ENCODE assay signal across 9 mouse cellular contexts in genomic region chr8:122181414-122181813, GRCm38 (mm10).
A peak's percentile ranks its signal among the peaks of the same experiment; 100 is the strongest.
DNase-seq lines count a peak whose midpoint lies in the region; ATAC-seq and TF ChIP-seq lines count a peak whose summit lies in the region.
"Had no signal": no experiment of that assay in that cellular context is flagged by ENCODE, and none has a peak within 500 bp of the region (broad histone marks: within the 10 kb centered on the region; RNA-seq: fewer than 3 reads in every experiment).

No protein-coding gene starts in this region.

- H3K27ac ChIP-seq in liver, postnatal 0 days (ENCODE audit: low read depth): no peak overlapping the region
- no peak overlapping the region for H3K27ac ChIP-seq in neural tube, embryonic 12.5 days
- no peak overlapping the region for H3K27ac ChIP-seq in forebrain, postnatal 0 days (ENCODE audit: low read depth, low read length)
- H3K27ac ChIP-seq: limb, embryonic 12.5 days had no signal

- H3K4me3 ChIP-seq in liver, postnatal 0 days (ENCODE audit: low read depth, low read length): no peak overlapping the region
- no peak overlapping the region for H3K4me3 ChIP-seq in neural tube, embryonic 12.5 days
- no peak overlapping the region for H3K4me3 ChIP-seq in forebrain, postnatal 0 days (ENCODE audit: low read depth, low read length)
- H3K4me3 ChIP-seq: limb, embryonic 12.5 days had no signal

- H3K4me2 ChIP-seq in liver, postnatal 0 days (ENCODE audit: low read depth, low read length): no peak overlapping the region
- no peak overlapping the region for H3K4me2 ChIP-seq in neural tube, embryonic 12.5 days (replicated peaks)
- H3K4me2 ChIP-seq in forebrain, postnatal 0 days (ENCODE audit: low read depth): no peak overlapping the region
- H3K4me2 ChIP-seq: limb, embryonic 12.5 days had no signal

- TF ChIP-seq CTCF in liver, postnatal 0 days (IDR thresholded peaks at IDR 0.05; ENCODE audit: low read depth): no peak
- no peak for TF ChIP-seq CTCF in forebrain, postnatal 0 days (IDR thresholded peaks at IDR 0.05; ENCODE audit: low read depth)

- peaks cover 3% of the 10 kb centered on the region; the same call in 1 of the 2 replicates for H3K27me3 ChIP-seq in liver, postnatal 0 days (ENCODE audit: insufficient read depth, low read length)
- no peaks in the 10 kb centered on the region for H3K27me3 ChIP-seq in neural tube, embryonic 12.5 days (replicated peaks)
- H3K27me3 ChIP-seq in forebrain, postnatal 0 days (ENCODE audit: insufficient read depth, low read length): no peaks in the 10 kb centered on the region

- peak; percentile 12 for DNase-seq in liver
- no peak for DNase-seq in liver, postnatal 0 days
- DNase-seq in adrenal gland, postnatal 10 days: peak; percentile 25
- peak; percentile 46 for DNase-seq in embryo, embryonic 11 days
- no peak for DNase-seq in urinary bladder, postnatal 25 days (ENCODE audit: low spot score)
- DNase-seq in forebrain, postnatal 0 days: no peak
- DNase-seq: gastrocnemius, postnatal 25 days had no signal

- no peaks in the 10 kb centered on the region; the same call in 1 of the 2 replicates for H3K4me1 ChIP-seq in liver, postnatal 0 days (ENCODE audit: insufficient read depth)
- H3K4me1 ChIP-seq in neural tube, embryonic 12.5 days: no peaks in the 10 kb centered on the region
- no peaks in the 10 kb centered on the region for H3K4me1 ChIP-seq in forebrain, postnatal 0 days (ENCODE audit: insufficient read depth)

- no peak for TF ChIP-seq EP300 in liver, postnatal 0 days (IDR thresholded peaks at IDR 0.05; ENCODE audit: low read depth)

- H3K9me3 ChIP-seq in liver, postnatal 0 days (ENCODE audit: low read length): no peaks in the 10 kb centered on the region
- H3K9me3 ChIP-seq in neural tube, embryonic 12.5 days: no peaks in the 10 kb centered on the region
- no peaks in the 10 kb centered on the region for H3K9me3 ChIP-seq in forebrain, postnatal 0 days (ENCODE audit: low read length)
- H3K9me3 ChIP-seq: limb, embryonic 12.5 days had no signal

- ATAC-seq in liver, postnatal 0 days: no peak
- ATAC-seq in neural tube, embryonic 12.5 days (ENCODE audit: low FRiP score, low read depth): no peak
- ATAC-seq in forebrain, postnatal 0 days: no peak

- 45% methylated on average over 9 of the region's 9 CpGs for WGBS in liver, postnatal 0 days (ENCODE audit: insufficient replicate concordance)
- WGBS in neural tube, embryonic 12.5 days: 70% methylated on average over 9 of the region's 9 CpGs
- 79% methylated on average over 9 of the region's 9 CpGs for WGBS in forebrain, postnatal 0 days

- no peak overlapping the region for H3K9ac ChIP-seq in liver, postnatal 0 days (replicated peaks)
- H3K9ac ChIP-seq in neural tube, embryonic 12.5 days: 0 out of 2 replicates have a peak overlapping the region, but pooled peaks have one; percentile 21
- H3K9ac ChIP-seq in forebrain, postnatal 0 days: no peak overlapping the region
- H3K9ac ChIP-seq: limb, embryonic 12.5 days had no signal

- no peaks in the 10 kb centered on the region for H3K36me3 ChIP-seq in liver, postnatal 0 days (replicated peaks; ENCODE audit: insufficient read depth, low read length)
- H3K36me3 ChIP-seq in neural tube, embryonic 12.5 days: no peaks in the 10 kb centered on the region
- no peaks in the 10 kb centered on the region for H3K36me3 ChIP-seq in forebrain, postnatal 0 days (ENCODE audit: insufficient read depth)
- H3K36me3 ChIP-seq: limb, embryonic 12.5 days had no signal

Comparison
In these comparisons a context has a peak if more than half of its experiments do, and no peak if none do; other contexts are left out.
1. DNase-seq: peak in liver (single experiment), adrenal gland, postnatal 10 days (single experiment) and embryo, embryonic 11 days (single experiment); none in liver, postnatal 0 days (single experiment), urinary bladder, postnatal 25 days (single experiment) and forebrain, postnatal 0 days (single experiment).